In the genomic region with DNA sequence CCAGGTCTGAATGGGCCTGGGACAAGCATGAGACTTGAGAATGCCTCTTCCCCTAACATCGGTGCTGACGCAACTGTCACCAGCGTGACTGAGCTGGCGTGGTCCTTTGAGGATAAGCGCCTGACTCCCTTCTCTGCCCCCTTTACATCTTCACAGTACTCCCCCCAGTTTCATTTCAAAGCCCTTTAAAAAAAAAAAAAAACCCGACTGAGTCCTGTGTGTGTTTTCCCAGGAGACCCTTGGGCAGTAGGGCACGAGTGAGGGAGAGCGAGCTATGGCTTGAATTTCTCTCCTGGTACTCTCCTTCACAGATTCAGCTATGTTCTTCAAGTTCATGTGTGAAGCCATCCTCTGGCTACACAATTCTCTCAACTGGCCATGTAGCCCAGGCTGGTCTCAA, we compare ENCODE assay signal across 18 mouse cellular contexts. TPM values are rescaled to one million over a fixed set of nuclear protein-coding genes. Genes with fewer than 3 reads are reported as not detected.
DNase-seq lines count a peak whose midpoint lies in the region; ATAC-seq lines count a peak whose summit lies in the region.
"Had no signal": no experiment of that assay in that cellular context is flagged by ENCODE, and none has a peak within 500 bp of the region (broad histone marks: within the 10 kb centered on the region; RNA-seq: fewer than 3 reads in every experiment).

No protein-coding gene starts in this region.

- peaks cover 28% of the 10 kb centered on the region for H3K27me3 ChIP-seq in heart, embryonic 15.5 days
- H3K27me3 ChIP-seq in midbrain, embryonic 13.5 days, result peaks cover 17% of the 10 kb centered on the region; the same call in 1 of the 2 replicates
- H3K27me3 ChIP-seq in midbrain, embryonic 14.5 days (ENCODE audit: control insufficient read depth, insufficient read depth, low read length), result no peaks in the 10 kb centered on the region; the same call in 1 of the 2 replicates
- H3K27me3 ChIP-seq in embryonic facial prominence, embryonic 10.5 days (replicated peaks; ENCODE audit: low read depth, poor library complexity, severe bottlenecking), result peaks cover 49% of the 10 kb centered on the region
- peaks cover 16% of the 10 kb centered on the region; the same call in 1 of the 2 replicates for H3K27me3 ChIP-seq in neural tube, embryonic 15.5 days (replicated peaks)

- no peak for DNase-seq in heart, postnatal 14 days
- no peak for DNase-seq in midbrain, embryonic 14.5 days
- no peak for DNase-seq in embryonic facial prominence, embryonic 10.5 days (ENCODE audit: low spot score)
- DNase-seq in layer of hippocampus, adult 9-10 months (ENCODE audit: low spot score), result no peak

- no peak for ATAC-seq in heart, embryonic 15.5 days (replicated peaks; ENCODE audit: insufficient number of reproducible peaks, insufficient read depth, low FRiP score, low read depth)
- no peak for ATAC-seq in midbrain, embryonic 13.5 days
- no peak for ATAC-seq in midbrain, embryonic 14.5 days (ENCODE audit: low FRiP score, low TSS enrichment)
- ATAC-seq in neural tube, embryonic 15.5 days (ENCODE audit: low FRiP score), result no peak

- H3K4me3 ChIP-seq in heart, embryonic 15.5 days, result no peak overlapping the region
- H3K4me3 ChIP-seq in midbrain, embryonic 13.5 days (replicated peaks), result no peak overlapping the region
- no peak overlapping the region for H3K4me3 ChIP-seq in midbrain, embryonic 14.5 days (replicated peaks; ENCODE audit: low read depth, low read length)
- H3K4me3 ChIP-seq in embryonic facial prominence, embryonic 10.5 days, result peak overlapping the region; percentile 64; the same call in 1 of the 2 replicates
- H3K4me3 ChIP-seq in neural tube, embryonic 15.5 days (replicated peaks), result no peak overlapping the region

- WGBS in heart, embryonic 15.5 days, result 60% methylated on average over 8 of the region's 8 CpGs
- WGBS in midbrain, embryonic 13.5 days, result 63% methylated on average over 8 of the region's 8 CpGs
- WGBS in midbrain, embryonic 14.5 days, result 62% methylated on average over 8 of the region's 8 CpGs
- 59% methylated on average over 8 of the region's 8 CpGs for WGBS in embryonic facial prominence, embryonic 10.5 days
- 76% methylated on average over 8 of the region's 8 CpGs for WGBS in neural tube, embryonic 15.5 days

- H3K9ac ChIP-seq in heart, embryonic 15.5 days, result no peak overlapping the region
- H3K9ac ChIP-seq in midbrain, embryonic 13.5 days (replicated peaks), result no peak overlapping the region
- no peak overlapping the region for H3K9ac ChIP-seq in midbrain, embryonic 14.5 days (replicated peaks; ENCODE audit: low read length)
- H3K9ac ChIP-seq in neural tube, embryonic 15.5 days (replicated peaks), result no peak overlapping the region
- H3K9ac ChIP-seq: limb, embryonic 15.5 days had no signal

- peak overlapping the region; percentile 87; the same call in 1 of the 2 replicates for H3K4me2 ChIP-seq in heart, embryonic 15.5 days
- 0 out of 2 replicates have a peak overlapping the region, but pooled peaks have one; percentile 85 for H3K4me2 ChIP-seq in midbrain, embryonic 13.5 days (replicated peaks)
- no peak overlapping the region for H3K4me2 ChIP-seq in midbrain, embryonic 14.5 days (ENCODE audit: low read length)
- H3K4me2 ChIP-seq in neural tube, embryonic 15.5 days, result peak overlapping the region; percentile 76

- no peaks in the 10 kb centered on the region for H3K9me3 ChIP-seq in heart, embryonic 15.5 days (replicated peaks)
- H3K9me3 ChIP-seq in midbrain, embryonic 13.5 days, result no peaks in the 10 kb centered on the region
- no peaks in the 10 kb centered on the region for H3K9me3 ChIP-seq in midbrain, embryonic 14.5 days (ENCODE audit: control insufficient read depth, low read length)
- 0 out of 2 replicates have a peak, but pooled peaks cover 3% of the 10 kb centered on the region for H3K9me3 ChIP-seq in embryonic facial prominence, embryonic 10.5 days
- H3K9me3 ChIP-seq in neural tube, embryonic 15.5 days (replicated peaks), result no peaks in the 10 kb centered on the region
- H3K9me3 ChIP-seq: heart, embryonic 13.5 days; limb, embryonic 15.5 days had no signal

- no peaks in the 10 kb centered on the region for H3K36me3 ChIP-seq in heart, embryonic 15.5 days
- no peaks in the 10 kb centered on the region for H3K36me3 ChIP-seq in midbrain, embryonic 13.5 days
- no peaks in the 10 kb centered on the region for H3K36me3 ChIP-seq in midbrain, embryonic 14.5 days (ENCODE audit: control insufficient read depth, insufficient read depth, low read length)
- no peaks in the 10 kb centered on the region for H3K36me3 ChIP-seq in embryonic facial prominence, embryonic 10.5 days (replicated peaks)
- H3K36me3 ChIP-seq in neural tube, embryonic 15.5 days, result no peaks in the 10 kb centered on the region
- H3K36me3 ChIP-seq: heart, embryonic 13.5 days; limb, embryonic 15.5 days had no signal

- intact Hi-C loops in heart, postnatal 14 days (cut with DNase I), result no loop called here

- H3K4me1 ChIP-seq in heart, embryonic 15.5 days (replicated peaks), result peaks cover 11% of the 10 kb centered on the region
- H3K4me1 ChIP-seq in midbrain, embryonic 13.5 days (replicated peaks), result peaks cover 11% of the 10 kb centered on the region
- 0 out of 2 replicates have a peak, but pooled peaks cover 8% of the 10 kb centered on the region for H3K4me1 ChIP-seq in midbrain, embryonic 14.5 days (ENCODE audit: control insufficient read depth, insufficient read depth, low read length)
- H3K4me1 ChIP-seq in embryonic facial prominence, embryonic 10.5 days, result peaks cover 16% of the 10 kb centered on the region
- H3K4me1 ChIP-seq in neural tube, embryonic 15.5 days, result peaks cover 18% of the 10 kb centered on the region

- H3K27ac ChIP-seq in heart, embryonic 15.5 days, result no peak overlapping the region
- no peak overlapping the region for H3K27ac ChIP-seq in midbrain, embryonic 13.5 days
- no peak overlapping the region for H3K27ac ChIP-seq in midbrain, embryonic 14.5 days (replicated peaks; ENCODE audit: low read depth, low read length)
- no peak overlapping the region for H3K27ac ChIP-seq in embryonic facial prominence, embryonic 10.5 days (replicated peaks)
- H3K27ac ChIP-seq in neural tube, embryonic 15.5 days (replicated peaks), result no peak overlapping the region
- H3K27ac ChIP-seq: heart, embryonic 13.5 days; limb, embryonic 15.5 days had no signal

RNA-seq across cellular contexts. Expression of gene Fads6, which starts 0.7 kb away (rescaled TPM):
- 0.55 and 0.67 TPM in 2 replicates for polyA plus RNA-seq in heart, embryonic 15.5 days (2015; fragmentation: Nextera tagmentation; extraction: Ambion mirVana)
- 1 to 10 TPM; 1.2 to 1.3 TPM for total RNA-seq in heart, postnatal 14 days (2021)
- polyA plus RNA-seq in midbrain, embryonic 13.5 days (2015; fragmentation: Nextera tagmentation; extraction: Ambion mirVana), result 0.41 and 0.43 TPM in 2 replicates
- 0.72 and 1.4 TPM in 2 replicates for polyA plus RNA-seq in midbrain, embryonic 14.5 days (2014; fragmentation: Nextera tagmentation; extraction: Ambion mirVana)
- 0.27 and 0.62 TPM in 2 replicates for polyA plus RNA-seq in embryonic facial prominence, embryonic 10.5 days (2016; fragmentation: Nextera tagmentation; extraction: Ambion mirVana)
- polyA plus RNA-seq in neural tube, embryonic 15.5 days (2015; fragmentation: Nextera tagmentation; extraction: Ambion mirVana), result 2.0 and 2.1 TPM in 2 replicates

RNA-seq across cellular contexts. Expression of gene Otop2, which starts 8.8 kb away (rescaled TPM):
- 0.08 TPM in 1 of 2 replicates, not detected in the other for polyA plus RNA-seq in heart, embryonic 15.5 days (2015; fragmentation: Nextera tagmentation; extraction: Ambion mirVana)
- not detected for total RNA-seq in heart, postnatal 14 days (2021)
- not detected in 2 replicates for polyA plus RNA-seq in midbrain, embryonic 13.5 days (2015; fragmentation: Nextera tagmentation; extraction: Ambion mirVana)
- not detected in 2 replicates for polyA plus RNA-seq in midbrain, embryonic 14.5 days (2014; fragmentation: Nextera tagmentation; extraction: Ambion mirVana)
- polyA plus RNA-seq in embryonic facial prominence, embryonic 10.5 days (2016; fragmentation: Nextera tagmentation; extraction: Ambion mirVana), result not detected in 2 replicates
- 0.15 and 0.26 TPM in 2 replicates for polyA plus RNA-seq in neural tube, embryonic 15.5 days (2015; fragmentation: Nextera tagmentation; extraction: Ambion mirVana)
- total RNA-seq: adrenal gland, postnatal 36 days; gastrocnemius, postnatal 4 days; megakaryocyte, adult 5-6 weeks had no signal
- polyA plus RNA-seq: activated CD4-positive, CD25-positive, alpha-beta regulatory T cell, adult 4 months; CD4-positive, CD25-positive, alpha-beta regulatory T cell, adult 4 months; heart, embryonic 13.5 days; inflammation-experienced regulatory T-cells, adult 6 months; lung, postnatal 0 days; urinary bladder, adult 2 months had no signal

RNA-seq across cellular contexts. Expression of gene Fdxr, which starts 21.3 kb away (rescaled TPM):
- polyA plus RNA-seq in heart, embryonic 15.5 days (2015; fragmentation: Nextera tagmentation; extraction: Ambion mirVana), result 10.5 and 12.4 TPM in 2 replicates
- total RNA-seq in heart, postnatal 14 days (2021), result 1 to 10 TPM; 7.0 to 7.5 TPM
- 19.3 and 24.1 TPM in 2 replicates for polyA plus RNA-seq in midbrain, embryonic 13.5 days (2015; fragmentation: Nextera tagmentation; extraction: Ambion mirVana)
- polyA plus RNA-seq in midbrain, embryonic 14.5 days (2014; fragmentation: Nextera tagmentation; extraction: Ambion mirVana), result 15.0 and 15.9 TPM in 2 replicates
- polyA plus RNA-seq in embryonic facial prominence, embryonic 10.5 days (2016; fragmentation: Nextera tagmentation; extraction: Ambion mirVana), result 17.6 and 18.1 TPM in 2 replicates
- polyA plus RNA-seq in neural tube, embryonic 15.5 days (2015; fragmentation: Nextera tagmentation; extraction: Ambion mirVana), result 18.6 and 21.5 TPM in 2 replicates

RNA-seq across cellular contexts. Expression of gene Ush1g, which starts 23.7 kb away (rescaled TPM):
- 0.11 and 0.29 TPM in 2 replicates for polyA plus RNA-seq in heart, embryonic 15.5 days (2015; fragmentation: Nextera tagmentation; extraction: Ambion mirVana)
- under 1 TPM in 1 of 2 experiments, not detected in 1; 0.14 TPM for total RNA-seq in heart, postnatal 14 days (2021)
- polyA plus RNA-seq in midbrain, embryonic 13.5 days (2015; fragmentation: Nextera tagmentation; extraction: Ambion mirVana), result 0.05 TPM in 1 of 2 replicates, not detected in the other
- 0.08 and 0.16 TPM in 2 replicates for polyA plus RNA-seq in midbrain, embryonic 14.5 days (2014; fragmentation: Nextera tagmentation; extraction: Ambion mirVana)
- polyA plus RNA-seq in embryonic facial prominence, embryonic 10.5 days (2016; fragmentation: Nextera tagmentation; extraction: Ambion mirVana), result 0.04 TPM in 2 replicates
- polyA plus RNA-seq in neural tube, embryonic 15.5 days (2015; fragmentation: Nextera tagmentation; extraction: Ambion mirVana), result 0.09 and 0.14 TPM in 2 replicates
- total RNA-seq: gastrocnemius, postnatal 4 days; megakaryocyte, adult 5-6 weeks had no signal
- polyA plus RNA-seq: activated CD4-positive, CD25-positive, alpha-beta regulatory T cell, adult 4 months; CD4-positive, CD25-positive, alpha-beta regulatory T cell, adult 4 months; inflammation-experienced regulatory T-cells, adult 6 months; kidney, embryonic 14.5 days; lung, postnatal 0 days; urinary bladder, adult 2 months had no signal

RNA-seq across cellular contexts. Expression of gene Grin2c, which starts 31.1 kb away (rescaled TPM):
- 0.10 and 0.16 TPM in 2 replicates for polyA plus RNA-seq in heart, embryonic 15.5 days (2015; fragmentation: Nextera tagmentation; extraction: Ambion mirVana)
- under 1 TPM; 0.10 to 0.15 TPM for total RNA-seq in heart, postnatal 14 days (2021)
- polyA plus RNA-seq in midbrain, embryonic 13.5 days (2015; fragmentation: Nextera tagmentation; extraction: Ambion mirVana), result 0.06 and 0.12 TPM in 2 replicates
- polyA plus RNA-seq in midbrain, embryonic 14.5 days (2014; fragmentation: Nextera tagmentation; extraction: Ambion mirVana), result 0.12 and 0.49 TPM in 2 replicates
- polyA plus RNA-seq in embryonic facial prominence, embryonic 10.5 days (2016; fragmentation: Nextera tagmentation; extraction: Ambion mirVana), result 0.06 and 0.07 TPM in 2 replicates
- polyA plus RNA-seq in neural tube, embryonic 15.5 days (2015; fragmentation: Nextera tagmentation; extraction: Ambion mirVana), result 0.34 and 0.44 TPM in 2 replicates
- total RNA-seq: gastrocnemius, postnatal 4 days; megakaryocyte, adult 5-6 weeks had no signal
- polyA plus RNA-seq: activated CD4-positive, CD25-positive, alpha-beta regulatory T cell, adult 4 months; CD4-positive, CD25-positive, alpha-beta regulatory T cell, adult 4 months; heart, embryonic 13.5 days; inflammation-experienced regulatory T-cells, adult 6 months; kidney, embryonic 14.5 days had no signal
